29 mouse cellular contexts compared by ENCODE assay signal in genomic region chr19:44385887-44386498, GRCm38 (mm10). TPM values are rescaled to one million over a fixed set of nuclear protein-coding genes. Genes with fewer than 3 reads are reported as not detected.
DNase-seq lines count a peak whose midpoint lies in the region; ATAC-seq and TF ChIP-seq lines count a peak whose summit lies in the region.
"Had no signal": no experiment of that assay in that cellular context is flagged by ENCODE, and none has a peak within 500 bp of the region (broad histone marks: within the 10 kb centered on the region; RNA-seq: fewer than 3 reads in every experiment).

No protein-coding gene starts in this region.

- no peak for TF ChIP-seq CTCF in bone marrow, adult 2 months (IDR thresholded peaks at IDR 0.05; ENCODE audit: control insufficient read depth, insufficient read depth, low read length)
- TF ChIP-seq CTCF in heart, adult 2 months (IDR thresholded peaks at IDR 0.05) = no peak

- H3K4me2 ChIP-seq in midbrain, embryonic 11.5 days = no peak overlapping the region
- H3K4me2 ChIP-seq in midbrain, embryonic 14.5 days (ENCODE audit: low read length) = no peak overlapping the region
- H3K4me2 ChIP-seq in liver, embryonic 15.5 days = peak overlapping the region; percentile 49
- H3K4me2 ChIP-seq: forebrain, embryonic 13.5 days; heart, embryonic 15.5 days; hindbrain, embryonic 12.5 days; limb, embryonic 12.5 days; midbrain, embryonic 15.5 days; neural tube, embryonic 15.5 days had no signal

- TF ChIP-seq POLR2A in bone marrow, adult 2 months (IDR thresholded peaks at IDR 0.05; ENCODE audit: borderline replicate concordance, control insufficient read depth, low read depth, low read length) = no peak
- no peak for TF ChIP-seq POLR2A in heart, adult 2 months (IDR thresholded peaks at IDR 0.05; ENCODE audit: insufficient read depth, low read depth, low read length)

- no peak overlapping the region for H3K27ac ChIP-seq in midbrain, embryonic 11.5 days (ENCODE audit: low read depth, low read length)
- no peak overlapping the region for H3K27ac ChIP-seq in midbrain, embryonic 14.5 days (replicated peaks; ENCODE audit: low read depth, low read length)
- H3K27ac ChIP-seq in bone marrow, adult 2 months (ENCODE audit: control insufficient read depth, insufficient read depth, low read depth, low read length, poor library complexity) = peak overlapping the region; percentile 45
- peak overlapping the region; percentile 56 for H3K27ac ChIP-seq in liver, embryonic 15.5 days (replicated peaks)
- H3K27ac ChIP-seq in heart, adult 2 months = no peak overlapping the region
- H3K27ac ChIP-seq: forebrain, embryonic 13.5 days; heart, embryonic 10.5 days; heart, embryonic 15.5 days; hindbrain, embryonic 12.5 days; limb, embryonic 12.5 days; midbrain, embryonic 15.5 days; neural tube, embryonic 15.5 days had no signal

- no peak overlapping the region for H3K4me3 ChIP-seq in midbrain, embryonic 11.5 days (ENCODE audit: low read depth, low read length)
- H3K4me3 ChIP-seq in midbrain, embryonic 14.5 days (replicated peaks; ENCODE audit: low read depth, low read length) = no peak overlapping the region
- H3K4me3 ChIP-seq in bone marrow, adult 2 months (replicated peaks; ENCODE audit: control insufficient read depth, low read depth, low read length) = no peak overlapping the region
- H3K4me3 ChIP-seq in liver, embryonic 15.5 days (replicated peaks) = no peak overlapping the region
- no peak overlapping the region for H3K4me3 ChIP-seq in heart, adult 2 months
- H3K4me3 ChIP-seq: forebrain, embryonic 13.5 days; heart, embryonic 10.5 days; heart, embryonic 15.5 days; hindbrain, embryonic 12.5 days; limb, embryonic 12.5 days; midbrain, embryonic 15.5 days; neural tube, embryonic 15.5 days had no signal

- TF ChIP-seq EP300 in heart, adult 2 months (IDR thresholded peaks at IDR 0.05; ENCODE audit: insufficient read depth, low read depth, low read length) = no peak

- H3K79me2 ChIP-seq in heart, adult 2 months (replicated peaks; ENCODE audit: control insufficient read depth, insufficient read depth, low read length) = no peaks in the 10 kb centered on the region

- ATAC-seq in midbrain, embryonic 11.5 days (ENCODE audit: low FRiP score) = no peak
- ATAC-seq in midbrain, embryonic 14.5 days (ENCODE audit: low FRiP score, low TSS enrichment) = no peak
- no peak for ATAC-seq in liver, embryonic 15.5 days (ENCODE audit: insufficient read depth)
- ATAC-seq: activated CD4-positive, CD25-positive, alpha-beta regulatory T cell, adult 4 months; forebrain, embryonic 13.5 days; intestine, postnatal 0 days; midbrain, embryonic 15.5 days had no signal

- no peaks in the 10 kb centered on the region for H3K9me3 ChIP-seq in midbrain, embryonic 11.5 days (ENCODE audit: control insufficient read depth, low read length)
- H3K9me3 ChIP-seq in midbrain, embryonic 14.5 days (ENCODE audit: control insufficient read depth, low read length) = no peaks in the 10 kb centered on the region
- H3K9me3 ChIP-seq in liver, embryonic 15.5 days (replicated peaks) = no peaks in the 10 kb centered on the region
- H3K9me3 ChIP-seq: forebrain, embryonic 13.5 days; heart, embryonic 10.5 days; heart, embryonic 15.5 days; hindbrain, embryonic 12.5 days; limb, embryonic 12.5 days; midbrain, embryonic 15.5 days; neural tube, embryonic 15.5 days had no signal

- no peaks in the 10 kb centered on the region for H3K36me3 ChIP-seq in midbrain, embryonic 11.5 days (ENCODE audit: control insufficient read depth, insufficient read depth, low read length)
- no peaks in the 10 kb centered on the region for H3K36me3 ChIP-seq in midbrain, embryonic 14.5 days (ENCODE audit: control insufficient read depth, insufficient read depth, low read length)
- H3K36me3 ChIP-seq in liver, embryonic 15.5 days (replicated peaks) = no peaks in the 10 kb centered on the region
- H3K36me3 ChIP-seq in heart, adult 2 months (ENCODE audit: control insufficient read depth, insufficient read depth, low read length) = peaks cover 2% of the 10 kb centered on the region; the same call in 1 of the 2 replicates
- H3K36me3 ChIP-seq: heart, embryonic 10.5 days; heart, embryonic 15.5 days; hindbrain, embryonic 12.5 days; limb, embryonic 12.5 days; midbrain, embryonic 15.5 days; neural tube, embryonic 15.5 days had no signal

- intact Hi-C loops in heart, adult 2 months (cut with DNase I) = no loop called here

- H3K9ac ChIP-seq in midbrain, embryonic 11.5 days (ENCODE audit: low read length) = no peak overlapping the region
- no peak overlapping the region for H3K9ac ChIP-seq in midbrain, embryonic 14.5 days (replicated peaks; ENCODE audit: low read length)
- H3K9ac ChIP-seq in liver, embryonic 15.5 days = peak overlapping the region; percentile 5; the same call in 1 of the 2 replicates
- no peak overlapping the region for H3K9ac ChIP-seq in heart, adult 2 months (ENCODE audit: low read depth, low read length)
- H3K9ac ChIP-seq: forebrain, embryonic 13.5 days; heart, embryonic 15.5 days; hindbrain, embryonic 12.5 days; limb, embryonic 12.5 days; midbrain, embryonic 15.5 days; neural tube, embryonic 15.5 days had no signal

- DNase-seq in adrenal gland, postnatal 14 days = peak; percentile 39
- DNase-seq in adrenal gland, postnatal 25 days = no peak
- peak; percentile 69 for DNase-seq in midbrain, embryonic 11.5 days (ENCODE audit: low spot score, missing footprints)
- no peak for DNase-seq in midbrain, embryonic 14.5 days
- no peak for DNase-seq in frontal cortex, adult 2 months (ENCODE audit: extremely low spot score in 1 of 2, low spot score in 1 of 2)
- DNase-seq in heart, adult 2 months = no peak
- DNase-seq: adrenal gland, adult 2 months; cerebellum, adult 2 months; cerebellum, postnatal 14 days; gastrocnemius, postnatal 14 days; kidney, adult 9 months; kidney, postnatal 10 days; layer of hippocampus, postnatal 36 days; lung, adult 2 months; lung, postnatal 10 days; thymus, adult 18-20 months; thymus, postnatal 36 days had no signal

- H3K4me1 ChIP-seq in midbrain, embryonic 11.5 days (ENCODE audit: control insufficient read depth, insufficient read depth, low read length) = peaks cover 17% of the 10 kb centered on the region
- peaks cover 5% of the 10 kb centered on the region; the same call in 1 of the 2 replicates for H3K4me1 ChIP-seq in midbrain, embryonic 14.5 days (ENCODE audit: control insufficient read depth, insufficient read depth, low read length)
- H3K4me1 ChIP-seq in bone marrow, adult 2 months (ENCODE audit: control insufficient read depth, insufficient read depth, low read length) = peaks cover 2% of the 10 kb centered on the region; the same call in 1 of the 2 replicates
- H3K4me1 ChIP-seq in liver, embryonic 15.5 days (replicated peaks) = peaks cover 65% of the 10 kb centered on the region
- peaks cover 6% of the 10 kb centered on the region for H3K4me1 ChIP-seq in heart, adult 2 months (ENCODE audit: control insufficient read depth, insufficient read depth, low read length)

- 84% methylated on average over 6 of the region's 6 CpGs for WGBS in midbrain, embryonic 11.5 days
- 86% methylated on average over 6 of the region's 6 CpGs for WGBS in midbrain, embryonic 14.5 days
- 52% methylated on average over 6 of the region's 6 CpGs for WGBS in bone marrow, adult 2 months
- WGBS in liver, embryonic 15.5 days (ENCODE audit: insufficient replicate concordance) = 20% methylated on average over 6 of the region's 6 CpGs
- 71% methylated on average over 6 of the region's 6 CpGs for WGBS in heart, adult 2 months

- H3K27me3 ChIP-seq in midbrain, embryonic 11.5 days (ENCODE audit: control insufficient read depth, insufficient read depth, low read length) = no peaks in the 10 kb centered on the region
- H3K27me3 ChIP-seq in midbrain, embryonic 14.5 days (ENCODE audit: control insufficient read depth, insufficient read depth, low read length) = no peaks in the 10 kb centered on the region
- no peaks in the 10 kb centered on the region for H3K27me3 ChIP-seq in liver, embryonic 15.5 days
- no peaks in the 10 kb centered on the region for H3K27me3 ChIP-seq in heart, adult 2 months (ENCODE audit: control insufficient read depth, insufficient read depth, low read length)
- H3K27me3 ChIP-seq: forebrain, embryonic 13.5 days; heart, embryonic 15.5 days; hindbrain, embryonic 12.5 days; limb, embryonic 12.5 days; midbrain, embryonic 15.5 days; neural tube, embryonic 15.5 days had no signal

RNA-seq across cellular contexts. Expression of gene Scd1, which starts 21.7 kb away (rescaled TPM):
- total RNA-seq in adrenal gland, postnatal 14 days (2021) = 186 and 262 TPM in 2 replicates
- total RNA-seq in adrenal gland, postnatal 25 days (2021) = 1,091 and 1,950 TPM in 2 replicates
- 16.0 and 17.4 TPM in 2 replicates for polyA plus RNA-seq in midbrain, embryonic 11.5 days (2014; fragmentation: Nextera tagmentation; extraction: Ambion mirVana)
- 5.9 and 6.8 TPM in 2 replicates for polyA plus RNA-seq in midbrain, embryonic 14.5 days (2014; fragmentation: Nextera tagmentation; extraction: Ambion mirVana)
- polyA plus RNA-seq in bone marrow, adult 2 months (2011; ENCODE audit: insufficient read depth, insufficient read length, low replicate concordance, missing spikeins) = 29.4 and 37.4 TPM in 2 replicates
- 17.6 and 17.8 TPM in 2 replicates for polyA plus RNA-seq in liver, embryonic 15.5 days (2015; fragmentation: Nextera tagmentation; extraction: Ambion mirVana)
- 111 and 161 TPM in 2 replicates for polyA plus RNA-seq in frontal cortex, adult 2 months (2012; rRNA removed)
- 10 to 100 TPM; 25.9 to 31.7 TPM for total RNA-seq in heart, adult 2 months (2021)
- polyA plus RNA-seq in heart, adult 2 months (2012; rRNA removed) = 569 and 1,844 TPM in 2 replicates
- total RNA-seq: granulocyte monocyte progenitor cell, adult 5-6 weeks had no signal

RNA-seq across cellular contexts. Expression of gene Scd4, which starts 53.1 kb away (rescaled TPM):
- 2.2 and 2.9 TPM in 2 replicates for total RNA-seq in adrenal gland, postnatal 14 days (2021)
- 5.5 and 6.4 TPM in 2 replicates for total RNA-seq in adrenal gland, postnatal 25 days (2021)
- 0.06 TPM in 1 of 2 replicates, not detected in the other for polyA plus RNA-seq in midbrain, embryonic 11.5 days (2014; fragmentation: Nextera tagmentation; extraction: Ambion mirVana)
- polyA plus RNA-seq in midbrain, embryonic 14.5 days (2014; fragmentation: Nextera tagmentation; extraction: Ambion mirVana) = 0.11 and 0.19 TPM in 2 replicates
- polyA plus RNA-seq in bone marrow, adult 2 months (2011; ENCODE audit: insufficient read depth, insufficient read length, low replicate concordance, missing spikeins) = not detected in 2 replicates
- polyA plus RNA-seq in liver, embryonic 15.5 days (2015; fragmentation: Nextera tagmentation; extraction: Ambion mirVana) = 0.03 TPM in 1 of 2 replicates, not detected in the other
- polyA plus RNA-seq in frontal cortex, adult 2 months (2012; rRNA removed) = 0.27 and 0.30 TPM in 2 replicates
- 1 to 10 TPM; 4.6 to 6.0 TPM for total RNA-seq in heart, adult 2 months (2021)
- polyA plus RNA-seq in heart, adult 2 months (2012; rRNA removed) = 9.0 and 12.6 TPM in 2 replicates
- total RNA-seq: granulocyte monocyte progenitor cell, adult 5-6 weeks had no signal

Comparison
In these comparisons a context has a peak if more than half of its experiments do, and no peak if none do; other contexts are left out.
1. DNase-seq: peak in adrenal gland, postnatal 14 days (single experiment) and midbrain, embryonic 11.5 days (single experiment); none in adrenal gland, postnatal 25 days (single experiment), midbrain, embryonic 14.5 days (single experiment), frontal cortex, adult 2 months (0 of 2) and heart, adult 2 months (0 of 2).
2. H3K27ac ChIP-seq: peak in bone marrow, adult 2 months (single experiment) and liver, embryonic 15.5 days (single experiment); none in midbrain, embryonic 11.5 days (single experiment), midbrain, embryonic 14.5 days (single experiment) and heart, adult 2 months (single experiment).